Mouse (Mus musculus): ENCODE data around the gene Nlrc4.
A peak's percentile ranks its signal among the peaks of the same experiment; 100 is the strongest.

- TF ChIP-seq CTCF (IDR thresholded peaks at IDR 0.05; ENCODE audit: extremely low read depth, insufficient read depth, low read length) (no peak), POLR2A (IDR thresholded peaks at IDR 0.05; ENCODE audit: extremely low read depth, insufficient read depth, low read length) (peak; percentile 74; the same call in 1 of the 2 replicates)
Observed at GRCm38 (mm10) chr17:74489024-74489900, 30.3 kb upstream of the Nlrc4 start, which contains the start of gene Yipf4.
